Mouse (Mus musculus): Measurements from ENCODE around the gene Cnst. TPM values are rescaled to one million over a fixed set of nuclear protein-coding genes. Genes with fewer than 3 reads are reported as not detected.
"Not testable (repeated sequence)": the region's sequence is repeated elsewhere in the genome, so short reads cannot be mapped to it uniquely, and the experiment has no call there.

The Cnst gene
- polyA plus RNA-seq, 1 experiment from 2014 or later, result 12.1 TPM

- Histone ChIP-seq H3K4me3 (replicated peaks) (no peak overlapping the region), H3K9me3 (replicated peaks) (no peaks in the 10 kb centered on the region), H3K9ac (no peak overlapping the region), H3K27me3 (no peaks in the 10 kb centered on the region), H3K4me1 (replicated peaks) (peaks cover 10% of the 10 kb centered on the region), H3K4me2 (0 out of 2 replicates have a peak overlapping the region, but pooled peaks have one; percentile 6), H3K27ac (replicated peaks) (no peak overlapping the region), H3K36me3 (replicated peaks) (peaks cover 29% of the 10 kb centered on the region)
- 77% methylated on average over 4 of the region's 4 CpGs for WGBS (ENCODE audit: insufficient replicate concordance)
- ATAC-seq (ENCODE audit: insufficient read depth), result no peak
These were observed 81.7 kb downstream of the Cnst start for GRCm38 (mm10) chr1:179627855-179628254.

GRCm38 (mm10) chr1:179628438-179629106 lies 82.4 kb downstream of the Cnst start:
- peak overlapping the region; percentile 6; the same call in 1 of the 2 replicates for H3K4me2 ChIP-seq
- WGBS (ENCODE audit: insufficient replicate concordance), result 24% methylated on average over 8 of the region's 8 CpGs
- peak; percentile 61 for ATAC-seq (ENCODE audit: insufficient read depth)
- no peak overlapping the region for H3K9ac ChIP-seq
- H3K4me3 ChIP-seq (replicated peaks), result no peak overlapping the region
- H3K9me3 ChIP-seq (replicated peaks), result no peaks in the 10 kb centered on the region
- H3K27me3 ChIP-seq, result no peaks in the 10 kb centered on the region
- peaks cover 24% of the 10 kb centered on the region for H3K36me3 ChIP-seq (replicated peaks)
- 0 out of 2 replicates have a peak overlapping the region, but pooled peaks have one; percentile 9 for H3K27ac ChIP-seq (replicated peaks)
- H3K4me1 ChIP-seq (replicated peaks), result peaks cover 10% of the 10 kb centered on the region

- Histone ChIP-seq H3K27ac (replicated peaks) (no peak overlapping the region), H3K9ac (no peak overlapping the region), H3K4me1 (replicated peaks) (peaks cover 10% of the 10 kb centered on the region), H3K27me3 (no peaks in the 10 kb centered on the region), H3K4me2 (no peak overlapping the region), H3K9me3 (replicated peaks) (no peaks in the 10 kb centered on the region), H3K36me3 (replicated peaks) (peaks cover 18% of the 10 kb centered on the region), H3K4me3 (replicated peaks) (no peak overlapping the region)
- 76% methylated on average over 5 of the region's 5 CpGs for WGBS (ENCODE audit: insufficient replicate concordance)
- ATAC-seq (ENCODE audit: insufficient read depth), result no peak
These were observed 83.1 kb downstream of the Cnst start for GRCm38 (mm10) chr1:179629276-179629675.

DNA sequence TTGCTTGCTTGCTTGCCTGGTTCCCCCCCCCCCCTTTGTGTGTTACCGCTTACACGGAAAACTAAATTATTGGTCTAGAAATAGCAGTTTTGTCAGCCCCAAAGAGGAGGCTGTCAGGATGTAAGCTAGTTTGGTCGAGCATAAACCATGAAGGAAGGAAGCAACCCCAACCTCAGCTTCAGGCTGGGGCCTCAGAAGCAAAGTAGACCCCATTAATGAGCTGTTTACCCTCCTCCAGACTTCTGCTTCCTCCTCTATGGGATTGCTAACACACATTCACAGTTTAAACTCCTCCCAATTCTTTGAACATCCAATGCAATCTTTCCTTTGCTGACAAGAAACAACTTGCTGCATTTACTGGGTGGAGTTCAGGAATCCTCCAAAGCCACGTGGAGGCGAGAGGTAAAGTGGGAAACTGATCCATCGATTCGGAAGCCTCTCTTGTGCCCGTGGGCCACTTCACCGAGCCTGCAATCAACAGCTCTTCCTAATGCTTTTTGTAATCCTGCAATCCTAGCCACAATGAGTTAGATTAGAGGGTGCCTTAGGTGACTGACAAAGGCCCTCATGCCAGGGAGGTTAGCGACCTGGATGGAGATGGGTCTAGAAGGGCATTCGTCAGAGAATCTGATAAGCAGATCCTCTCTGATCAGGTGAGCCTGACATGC lies 86.7 kb downstream of the Cnst start:
- whole genome bisulfite sequencing (ENCODE audit: insufficient replicate concordance), result 61% methylated on average over 11 of the region's 11 CpGs

GRCm38 (mm10) chr1:179633414-179633752 lies 87.2 kb downstream of the Cnst start:
- Histone ChIP-seq H3K9ac (no peak overlapping the region), H3K27me3 (no peaks in the 10 kb centered on the region), H3K4me2 (no peak overlapping the region), H3K9me3 (replicated peaks) (no peaks in the 10 kb centered on the region), H3K4me1 (replicated peaks) (peaks cover 2% of the 10 kb centered on the region), H3K27ac (replicated peaks) (no peak overlapping the region), H3K36me3 (replicated peaks) (no peaks in the 10 kb centered on the region), H3K4me3 (replicated peaks) (no peak overlapping the region)
- WGBS (ENCODE audit: insufficient replicate concordance), result 12% methylated on average over 1 of the region's 1 CpGs
- ATAC-seq (ENCODE audit: insufficient read depth), result no peak

More for the DNA sequence above, 86.7 kb downstream of the Cnst start:
- Histone ChIP-seq H3K27ac (replicated peaks) (no peak overlapping the region), H3K4me2 (no peak overlapping the region), H3K9me3 (replicated peaks) (no peaks in the 10 kb centered on the region), H3K9ac (no peak overlapping the region), H3K4me1 (replicated peaks) (peaks cover 7% of the 10 kb centered on the region), H3K36me3 (replicated peaks) (no peaks in the 10 kb centered on the region), H3K27me3 (no peaks in the 10 kb centered on the region), H3K4me3 (replicated peaks) (no peak overlapping the region)
- ATAC-seq (ENCODE audit: insufficient read depth), result no peak

DNA sequence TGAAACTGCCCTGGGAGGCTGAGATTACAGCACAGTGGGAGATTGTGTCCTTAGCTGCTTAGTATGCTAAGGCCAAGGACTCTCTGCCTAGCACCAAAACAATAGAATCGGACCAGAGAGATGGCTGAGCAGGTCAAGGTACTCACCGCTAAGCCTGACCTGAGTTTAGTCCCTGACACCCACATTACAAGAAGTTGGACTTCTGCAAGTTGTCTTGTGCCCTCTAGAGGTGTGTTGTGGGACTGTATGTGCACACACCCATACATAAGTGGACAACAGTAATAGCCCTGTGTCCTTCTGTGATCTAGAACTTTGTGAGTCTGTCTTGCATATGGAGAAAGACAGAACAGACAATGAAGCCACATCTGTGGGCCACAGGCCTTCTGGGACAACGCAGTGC lies 88.0 kb downstream of the Cnst start:
- H3K4me1 ChIP-seq (replicated peaks), result no peaks in the 10 kb centered on the region
- no peak for ATAC-seq (ENCODE audit: insufficient read depth)
- H3K9me3 ChIP-seq (replicated peaks), result no peaks in the 10 kb centered on the region
- WGBS (ENCODE audit: insufficient replicate concordance), result 73% methylated on average over 3 of the region's 3 CpGs
- H3K4me2 ChIP-seq, result no peak overlapping the region
- no peak overlapping the region for H3K9ac ChIP-seq
- no peaks in the 10 kb centered on the region for H3K36me3 ChIP-seq (replicated peaks)
- no peak overlapping the region for H3K27ac ChIP-seq (replicated peaks)
- H3K4me3 ChIP-seq (replicated peaks), result no peak overlapping the region
- no peaks in the 10 kb centered on the region for H3K27me3 ChIP-seq

DNA sequence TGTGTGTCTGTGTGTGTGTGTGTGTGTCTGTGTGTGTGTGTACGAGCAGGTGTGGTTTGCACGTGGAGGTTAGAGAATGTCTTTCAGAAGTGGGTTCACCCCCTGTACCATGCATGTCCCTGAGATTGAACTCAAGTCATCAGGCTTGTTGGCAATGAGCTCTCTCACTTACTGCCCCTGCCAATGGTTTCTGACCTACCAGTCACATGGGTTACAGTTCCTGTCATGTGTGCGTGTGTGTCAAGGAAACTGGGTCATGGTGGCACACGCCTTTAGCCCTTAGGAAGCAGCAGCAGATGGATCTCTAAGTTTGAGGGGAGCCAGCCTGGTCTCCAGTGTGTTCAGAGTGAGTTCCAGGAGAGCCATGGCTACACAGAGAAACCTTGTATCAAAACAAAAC lies 96.6 kb downstream of the Cnst start:
- Histone ChIP-seq H3K4me1 (replicated peaks) (0 out of 2 replicates have a peak, but pooled peaks cover 7% of the 10 kb centered on the region), H3K9me3 (replicated peaks) (no peaks in the 10 kb centered on the region), H3K36me3 (replicated peaks) (no peaks in the 10 kb centered on the region), H3K4me3 (replicated peaks) (no peak overlapping the region), H3K9ac (no peak overlapping the region), H3K4me2 (no peak overlapping the region), H3K27ac (replicated peaks) (no peak overlapping the region), H3K27me3 (0 out of 2 replicates have a peak, but pooled peaks cover 7% of the 10 kb centered on the region)
- 48% methylated on average over 4 of the region's 4 CpGs for WGBS (ENCODE audit: insufficient replicate concordance)
- ATAC-seq (ENCODE audit: insufficient read depth), result no peak

DNA sequence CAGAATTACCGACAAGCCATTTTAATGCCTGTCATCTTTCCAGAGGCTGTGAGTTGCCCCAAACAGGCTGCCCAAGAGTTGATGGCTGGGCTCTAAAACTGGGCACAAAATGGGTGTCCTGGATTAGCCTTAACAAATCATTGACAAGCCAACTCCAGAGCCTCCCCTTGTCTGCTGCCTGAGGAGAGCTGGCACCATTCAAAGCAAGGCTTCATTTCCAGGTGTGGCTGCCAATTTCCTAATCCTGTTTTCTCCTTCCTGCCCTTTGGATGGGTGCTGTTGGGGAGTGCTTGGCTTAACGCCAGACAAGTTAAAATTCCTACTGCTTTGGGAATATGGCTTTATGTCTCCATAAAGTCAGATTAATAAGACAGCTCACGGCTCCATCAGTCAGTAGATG lies 98.0 kb downstream of the Cnst start:
- peaks cover 12% of the 10 kb centered on the region; the same call in 1 of the 2 replicates for H3K4me1 ChIP-seq (replicated peaks)
- H3K4me3 ChIP-seq (replicated peaks), result no peak overlapping the region
- 62% methylated on average over 3 of the region's 3 CpGs for WGBS (ENCODE audit: insufficient replicate concordance)
- no peaks in the 10 kb centered on the region for H3K36me3 ChIP-seq (replicated peaks)
- H3K27ac ChIP-seq (replicated peaks), result no peak overlapping the region
- H3K27me3 ChIP-seq, result 0 out of 2 replicates have a peak, but pooled peaks cover 7% of the 10 kb centered on the region
- H3K9ac ChIP-seq, result no peak overlapping the region
- no peak for ATAC-seq (ENCODE audit: insufficient read depth)
- no peaks in the 10 kb centered on the region for H3K9me3 ChIP-seq (replicated peaks)
- no peak overlapping the region for H3K4me2 ChIP-seq

GRCm38 (mm10) chr1:179645101-179645979 lies 99.2 kb downstream of the Cnst start:
- no peak overlapping the region for H3K9ac ChIP-seq
- ATAC-seq (ENCODE audit: insufficient read depth), result peak; percentile 22; the same call in 1 of the 2 replicates
- no peaks in the 10 kb centered on the region for H3K9me3 ChIP-seq (replicated peaks)
- 34% methylated on average over 13 of the region's 13 CpGs for WGBS (ENCODE audit: insufficient replicate concordance)
- H3K4me2 ChIP-seq, result peak overlapping the region; percentile 16; the same call in 1 of the 2 replicates
- H3K4me1 ChIP-seq (replicated peaks), result peaks cover 23% of the 10 kb centered on the region
- H3K27ac ChIP-seq (replicated peaks), result no peak overlapping the region
- H3K27me3 ChIP-seq, result 0 out of 2 replicates have a peak, but pooled peaks cover 7% of the 10 kb centered on the region
- no peak overlapping the region for H3K4me3 ChIP-seq (replicated peaks)
- H3K36me3 ChIP-seq (replicated peaks), result no peaks in the 10 kb centered on the region

DNA sequence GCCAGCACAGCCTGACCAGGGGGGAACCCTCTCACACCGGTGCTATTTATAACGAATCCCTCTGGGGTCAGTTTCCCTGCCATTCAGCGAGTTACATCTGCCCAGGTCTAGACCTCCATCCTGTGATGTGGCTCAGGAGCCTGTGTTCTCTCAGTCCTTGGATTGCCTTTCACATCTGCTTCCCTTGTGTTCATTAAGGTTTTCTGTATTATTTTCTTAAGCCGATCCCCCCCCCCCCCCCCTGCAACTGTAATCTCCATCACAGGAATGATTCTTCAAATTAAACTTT lies 99.8 kb downstream of the Cnst start:
- Histone ChIP-seq H3K9ac (no peak overlapping the region), H3K9me3 (replicated peaks) (no peaks in the 10 kb centered on the region), H3K36me3 (replicated peaks) (no peaks in the 10 kb centered on the region), H3K27me3 (0 out of 2 replicates have a peak, but pooled peaks cover 7% of the 10 kb centered on the region), H3K4me3 (replicated peaks) (no peak overlapping the region), H3K27ac (replicated peaks) (no peak overlapping the region), H3K4me1 (replicated peaks) (peaks cover 26% of the 10 kb centered on the region), H3K4me2 (peak overlapping the region; percentile 16; the same call in 1 of the 2 replicates)
- 20% methylated on average over 4 of the region's 4 CpGs for WGBS (ENCODE audit: insufficient replicate concordance)
- no peak for ATAC-seq (ENCODE audit: insufficient read depth)

DNA sequence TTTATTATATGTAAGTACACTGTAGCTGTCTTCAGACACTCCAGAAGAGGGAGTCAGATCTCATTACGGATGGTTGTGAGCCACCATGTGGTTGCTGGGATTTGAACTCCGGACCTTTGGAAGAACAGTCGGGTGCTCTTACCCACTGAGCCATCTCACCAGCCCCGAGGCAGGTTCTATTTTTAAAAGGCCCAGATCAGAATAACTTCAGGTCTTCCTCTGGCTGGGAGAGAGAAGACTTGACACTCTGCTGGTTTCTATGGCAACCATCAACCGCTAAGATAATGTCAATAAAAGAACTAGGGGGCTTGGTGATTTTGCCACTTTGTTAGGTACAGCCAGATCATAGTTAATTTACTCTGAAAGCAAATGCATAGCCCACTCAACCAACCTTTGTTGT lies 102.5 kb downstream of the Cnst start:
- H3K27me3 ChIP-seq; H3K27ac ChIP-seq (replicated peaks); ATAC-seq (ENCODE audit: insufficient read depth); H3K4me3 ChIP-seq (replicated peaks); H3K36me3 ChIP-seq (replicated peaks); H3K9ac ChIP-seq; H3K9me3 ChIP-seq (replicated peaks); H3K4me2 ChIP-seq: not testable (repeated sequence)
- peaks cover 26% of the 10 kb centered on the region for H3K4me1 ChIP-seq (replicated peaks)
- 46% methylated on average over 4 of the region's 5 CpGs for WGBS (ENCODE audit: insufficient replicate concordance)
